Mouse (Mus musculus) left cerebral cortex, postnatal 4 days (tissue): Measurements from ENCODE around the gene Fabp3. TPM values are rescaled to one million over a fixed set of nuclear protein-coding genes. Genes with fewer than 3 reads are reported as not detected.
A peak's percentile ranks its signal among the peaks of the same experiment; 100 is the strongest.

ENCODE experiments used
- DNase-seq: peaks from one replicate; pipeline ENCODE4 v3.0.0-alpha.2; 2022
- intact Hi-C: fragments of 180-260 bp; cut with DNase I; formaldehyde crosslinking; loops from one replicate; pipeline ENCODE4 v1.15.1; 2025
- total RNA-seq, 2 experiments: library from RNA; stranded (reverse); gene quantifications; 2 replicates each; pipeline ENCODE4 v1.2.3; 2021

The Fabp3 gene
- 100 to 1,000 TPM; 192 to 199 TPM for total RNA-seq

- DNase-seq: peak; percentile 53
- intact Hi-C loops: no loop called here
These were observed at the start of gene Fabp3, which contains the start of gene Gm10570 for GRCm38 (mm10) chr4:130308231-130309081. Gene Fabp3, plus strand, starts transcription at chr4:130308595. Gene Gm10570, minus strand, starts transcription at chr4:130308674.

GRCm38 (mm10) chr4:130260406-130260805, 48.0 kb upstream of the Fabp3 start:
- DNase-seq: no peak
- intact Hi-C loops: no loop called here

GRCm38 (mm10) chr4:130264131-130264530, 44.3 kb upstream of the Fabp3 start:
- intact Hi-C loops: no loop called here
- DNase-seq: no peak

GRCm38 (mm10) chr4:130264698-130265349, 43.6 kb upstream of the Fabp3 start:
- intact Hi-C loops: no loop called here
- peak; percentile 75 for DNase-seq

GRCm38 (mm10) chr4:130266601-130267000, 41.8 kb upstream of the Fabp3 start:
- intact Hi-C loops: no loop called here
- no peak for DNase-seq

- no peak for DNase-seq
- intact Hi-C loops: no loop called here
These were observed 41.3 kb upstream of the Fabp3 start for GRCm38 (mm10) chr4:130267069-130267468.

- intact Hi-C loops: no loop called here
- DNase-seq: no peak
These were observed 39.7 kb upstream of the Fabp3 start for GRCm38 (mm10) chr4:130268736-130269135.

- DNase-seq: peak; percentile 81
- intact Hi-C loops: no loop called here
These were observed 38.3 kb upstream of the Fabp3 start for GRCm38 (mm10) chr4:130270089-130270488.

- DNase-seq: peak; percentile 33
- intact Hi-C loops: no loop called here
These were observed 37.6 kb upstream of the Fabp3 start for GRCm38 (mm10) chr4:130270611-130271347.

GRCm38 (mm10) chr4:130273698-130274345, 34.6 kb upstream of the Fabp3 start:
- intact Hi-C loops: no loop called here

GRCm38 (mm10) chr4:130274346-130275015, 33.9 kb upstream of the Fabp3 start:
- DNase-seq: peak; percentile 75
- intact Hi-C loops: no loop called here

More at GRCm38 (mm10) chr4:130273698-130274345, 34.6 kb upstream of the Fabp3 start:
- DNase-seq: no peak

GRCm38 (mm10) chr4:130275016-130275822, 33.2 kb upstream of the Fabp3 start:
- peak; percentile 56 for DNase-seq
- intact Hi-C loops: no loop called here

- no peak for DNase-seq
- intact Hi-C loops: no loop called here
These were observed 32.6 kb upstream of the Fabp3 start for GRCm38 (mm10) chr4:130275823-130276105.

GRCm38 (mm10) chr4:130276573-130277176, 31.7 kb upstream of the Fabp3 start:
- DNase-seq: no peak
- intact Hi-C loops: no loop called here

GRCm38 (mm10) chr4:130279105-130279504, 29.3 kb upstream of the Fabp3 start, which contains the start of gene Serinc2:
Gene Serinc2, minus strand, starts transcription at chr4:130279205.
- no peak for DNase-seq
- intact Hi-C loops: no loop called here

GRCm38 (mm10) chr4:130282856-130283255, 25.5 kb upstream of the Fabp3 start:
- intact Hi-C loops: loop anchor here (1.0 kb wide), 1 partner anchor 8 kb away; no protein-coding TSS in a partner anchor
- DNase-seq: no peak

- no peak for DNase-seq
- intact Hi-C loops: loop anchor here (1.0 kb wide), 1 partner anchor 7 kb away; no protein-coding TSS in a partner anchor
These were observed 24.6 kb upstream of the Fabp3 start for GRCm38 (mm10) chr4:130283826-130284225.

- DNase-seq: no peak
- intact Hi-C loops: no loop called here
These were observed 21.9 kb upstream of the Fabp3 start for GRCm38 (mm10) chr4:130286531-130286930.

GRCm38 (mm10) chr4:130289824-130290223, 18.6 kb upstream of the Fabp3 start:
- intact Hi-C loops: loop anchor here (5.0 kb wide), 1 partner anchor 93 kb away; no protein-coding TSS in a partner anchor
- DNase-seq: no peak
